Mouse (Mus musculus) G1E (cell line): ENCODE results near the gene Gm21103. TPM values are rescaled to one million over a fixed set of nuclear protein-coding genes. Genes with fewer than 3 reads are reported as not detected.
"Not testable (repeated sequence)": the region's sequence is repeated elsewhere in the genome, so short reads cannot be mapped to it uniquely, and the experiment has no call there.

Experiments used
- ATAC-seq: 2 replicates; pipeline ENCODE4 v1.8.0; 2016; ENCODE audit warnings: mild to moderate bottlenecking; ENCODE audit not compliant: insufficient number of reproducible peaks, poor library complexity, low FRiP score, severe bottlenecking; ENCODE audit errors: extremely low read depth
- DNase-seq: peaks from one replicate; pipeline ENCODE4 v3.0.0; 2012; ENCODE audit warnings: low spot score
- H3K27me3 ChIP-seq: 2 replicates; pipeline ENCODE4 v1.6.1; 2012; ENCODE audit warnings: mild to moderate bottlenecking, low read length, inconsistent platforms; ENCODE audit not compliant: insufficient read depth
- H3K36me3 ChIP-seq: replicated peaks from 2 replicates; pipeline ENCODE3; 2012; ENCODE audit warnings: mild to moderate bottlenecking, inconsistent platforms
- H3K4me1 ChIP-seq: 2 replicates; pipeline ENCODE4 v1.6.1; 2012; ENCODE audit warnings: low read depth, low read length, inconsistent platforms, mixed read lengths; ENCODE audit not compliant: insufficient read depth
- H3K4me3 ChIP-seq: 2 replicates; pipeline ENCODE4 v1.5.1; 2012; ENCODE audit warnings: low read depth, mild to moderate bottlenecking, inconsistent platforms, low read length, moderate library complexity, mixed read lengths
- H3K9me3 ChIP-seq: replicated peaks from 2 replicates; pipeline ENCODE4 v1.6.1; 2012; ENCODE audit warnings: inconsistent platforms
- polyA plus RNA-seq: library from polyadenylated mRNA; stranded (reverse); fragments of >175 nt; gene quantifications from 2 replicates; pipeline ENCODE4 v1.2.3, GENCODE M21; 2012
- total RNA-seq, 2 experiments: library from RNA; stranded (forward) in 1 of 2; stranded (reverse) in 1 of 2; fragments of 200-1000 nt in 1 of 2; fragments of >200 nt in 1 of 2; fragmentation: Nextera tagmentation in 1 of 2; gene quantifications; 2 replicates each; pipeline ENCODE4 v1.2.3; 2014 to 2017

Gene Gm21103
- total RNA-seq (2014; fragmentation: Nextera tagmentation) (not detected in 2 replicates), total RNA-seq (2017) (not detected in 2 replicates), polyA plus RNA-seq (not detected in 2 replicates)

DNA sequence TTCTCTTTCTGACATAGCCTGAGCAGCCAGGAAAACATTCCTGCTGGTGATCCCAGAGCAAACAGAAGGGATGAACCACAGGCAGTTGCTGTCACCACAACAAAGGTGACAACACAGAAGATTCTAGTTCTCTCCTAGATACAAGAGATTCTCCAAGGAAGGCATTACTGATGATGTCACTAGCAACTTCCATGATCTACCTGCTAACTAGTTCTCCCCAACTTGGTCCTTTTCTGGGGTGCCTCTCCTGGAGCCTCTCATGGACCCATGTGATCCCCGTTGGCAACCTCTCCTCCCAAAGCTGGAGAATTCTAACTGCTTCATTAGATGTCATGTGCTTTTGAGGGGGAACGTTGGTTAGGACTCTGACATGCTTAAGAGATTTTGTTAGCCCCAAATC, at the start of gene Gm21103:
TSS of gene Gm21103 (minus strand) at position 101 of the 400 bp plus-strand sequence.
- not testable (repeated sequence) for H3K4me3 ChIP-seq, H3K27me3 ChIP-seq, H3K4me1 ChIP-seq, H3K9me3 ChIP-seq, H3K36me3 ChIP-seq, DNase-seq, ATAC-seq

- not testable (repeated sequence) for ATAC-seq, DNase-seq, H3K36me3 ChIP-seq, H3K4me3 ChIP-seq, H3K9me3 ChIP-seq, H3K27me3 ChIP-seq, H3K4me1 ChIP-seq
These were observed 38.9 kb upstream of the Gm21103 start, which contains the start of gene Gm3618 for GRCm38 (mm10) chr14:6343578-6343977. Gene Gm3618, minus strand, starts transcription at chr14:6343678.

GRCm38 (mm10) chr14:6286931-6287715, 17.5 kb downstream of the Gm21103 start, which contains the start of gene Gm3411:
Gene Gm3411, minus strand, starts transcription at chr14:6287250.
- not testable (repeated sequence) for H3K36me3 ChIP-seq, H3K4me3 ChIP-seq

More at GRCm38 (mm10) chr14:6286931-6287715, 17.5 kb downstream of the Gm21103 start, which contains the start of gene Gm3411:
- H3K9me3 ChIP-seq, ATAC-seq, DNase-seq, H3K27me3 ChIP-seq, H3K4me1 ChIP-seq: not testable (repeated sequence)

Other genes starting within 250 kb of the Gm21103 start
- not detected in 2 replicates for gene Gm6337, start 246.6 kb downstream of the Gm21103 start, total RNA-seq (2014; fragmentation: Nextera tagmentation)
- gene Gm6337, start 246.6 kb downstream of the Gm21103 start, total RNA-seq (2017), result 0.22 and 0.46 TPM in 2 replicates
- gene Gm6337, start 246.6 kb downstream of the Gm21103 start, polyA plus RNA-seq, result not detected in 2 replicates
- not detected in 2 replicates for gene Gm8206, start 210.9 kb downstream of the Gm21103 start, total RNA-seq (2014; fragmentation: Nextera tagmentation)
- 0.11 TPM in 1 of 2 replicates, not detected in the other for gene Gm8206, start 210.9 kb downstream of the Gm21103 start, total RNA-seq (2017)
- gene Gm8206, start 210.9 kb downstream of the Gm21103 start, polyA plus RNA-seq, result not detected in 2 replicates
- gene Gm3468, start 196.2 kb downstream of the Gm21103 start, total RNA-seq (2014; fragmentation: Nextera tagmentation), result not detected in 2 replicates
- gene Gm3468, start 196.2 kb downstream of the Gm21103 start, total RNA-seq (2017), result not detected in 2 replicates
- gene Gm3468, start 196.2 kb downstream of the Gm21103 start, polyA plus RNA-seq, result not detected in 2 replicates
- gene Gm3476, start 179.0 kb downstream of the Gm21103 start, total RNA-seq (2014; fragmentation: Nextera tagmentation), result not detected in 2 replicates
- gene Gm3476, start 179.0 kb downstream of the Gm21103 start, total RNA-seq (2017), result not detected in 2 replicates
- gene Gm3476, start 179.0 kb downstream of the Gm21103 start, polyA plus RNA-seq, result not detected in 2 replicates
- not detected in 2 replicates for gene Gm21560, start 85.6 kb downstream of the Gm21103 start, total RNA-seq (2014; fragmentation: Nextera tagmentation)
- not detected in 2 replicates for gene Gm21560, start 85.6 kb downstream of the Gm21103 start, total RNA-seq (2017)
- gene Gm21560, start 85.6 kb downstream of the Gm21103 start, polyA plus RNA-seq, result not detected in 2 replicates
- gene Gm3411, start 17.6 kb downstream of the Gm21103 start, total RNA-seq (2014; fragmentation: Nextera tagmentation), result not detected in 2 replicates
- 0.35 and 1.0 TPM in 2 replicates for gene Gm3411, start 17.6 kb downstream of the Gm21103 start, total RNA-seq (2017)
- gene Gm3411, start 17.6 kb downstream of the Gm21103 start, polyA plus RNA-seq, result not detected in 2 replicates
- not detected in 2 replicates for gene Gm3618, start 38.8 kb upstream of the Gm21103 start, total RNA-seq (2014; fragmentation: Nextera tagmentation)
- gene Gm3618, start 38.8 kb upstream of the Gm21103 start, total RNA-seq (2017), result not detected in 2 replicates
- gene Gm3618, start 38.8 kb upstream of the Gm21103 start, polyA plus RNA-seq, result not detected in 2 replicates
- gene Gm16440, start 85.5 kb upstream of the Gm21103 start, total RNA-seq (2014; fragmentation: Nextera tagmentation), result not detected in 2 replicates
- not detected in 2 replicates for gene Gm16440, start 85.5 kb upstream of the Gm21103 start, total RNA-seq (2017)
- not detected in 2 replicates for gene Gm16440, start 85.5 kb upstream of the Gm21103 start, polyA plus RNA-seq
- gene Gm3591, start 107.6 kb upstream of the Gm21103 start, total RNA-seq (2014; fragmentation: Nextera tagmentation), result not detected in 2 replicates
- gene Gm3591, start 107.6 kb upstream of the Gm21103 start, total RNA-seq (2017), result 0.71 TPM in 1 of 2 replicates, not detected in the other
- gene Gm3591, start 107.6 kb upstream of the Gm21103 start, polyA plus RNA-seq, result not detected in 2 replicates
- gene Gm3594, start 139.8 kb upstream of the Gm21103 start, total RNA-seq (2014; fragmentation: Nextera tagmentation), result not detected in 2 replicates
- 0.22 and 0.58 TPM in 2 replicates for gene Gm3594, start 139.8 kb upstream of the Gm21103 start, total RNA-seq (2017)
- not detected in 2 replicates for gene Gm3594, start 139.8 kb upstream of the Gm21103 start, polyA plus RNA-seq
- gene Gm8356, start 232.4 kb upstream of the Gm21103 start, total RNA-seq (2014; fragmentation: Nextera tagmentation), result not detected in 2 replicates
- not detected in 2 replicates for gene Gm8356, start 232.4 kb upstream of the Gm21103 start, total RNA-seq (2017)
- gene Gm8356, start 232.4 kb upstream of the Gm21103 start, polyA plus RNA-seq, result not detected in 2 replicates